ENCODE assay signal across 21 mouse cellular contexts in genomic region chr8:3225731-3226130, GRCm38 (mm10). TPM values are rescaled to one million over a fixed set of nuclear protein-coding genes. Genes with fewer than 3 reads are reported as not detected.
DNase-seq lines count a peak whose midpoint lies in the region; ATAC-seq and TF ChIP-seq lines count a peak whose summit lies in the region.
"Had no signal": no experiment of that assay in that cellular context is flagged by ENCODE, and none has a peak within 500 bp of the region (broad histone marks: within the 10 kb centered on the region; RNA-seq: fewer than 3 reads in every experiment).

No protein-coding gene starts in this region.

- no peaks in the 10 kb centered on the region for H3K36me3 ChIP-seq in kidney, postnatal 0 days (ENCODE audit: insufficient read depth, low read length)
- no peaks in the 10 kb centered on the region for H3K36me3 ChIP-seq in lung, embryonic 16.5 days (ENCODE audit: control insufficient read depth, insufficient read depth, low read length)
- H3K36me3 ChIP-seq in splenic B cell, adult 2 months (ENCODE audit: control insufficient read depth, insufficient read depth, low read length, poor library complexity, severe bottlenecking) = no peaks in the 10 kb centered on the region
- H3K36me3 ChIP-seq: embryonic facial prominence, embryonic 13.5 days; forebrain, embryonic 15.5 days; G1E; heart, embryonic 10.5 days; hindbrain, embryonic 10.5 days; limb, embryonic 10.5 days had no signal

- WGBS in kidney, postnatal 0 days = 69% methylated on average over 1 of the region's 1 CpGs
- 47% methylated on average over 1 of the region's 1 CpGs for WGBS in lung, embryonic 16.5 days

- ATAC-seq in kidney, postnatal 0 days (replicated peaks; ENCODE audit: low FRiP score, low read depth) = no peak
- no peak for ATAC-seq in lung, embryonic 16.5 days (ENCODE audit: low read depth)
- ATAC-seq: forebrain, embryonic 15.5 days; midbrain, embryonic 16.5 days had no signal

- TF ChIP-seq CTCF in kidney, postnatal 0 days (IDR thresholded peaks at IDR 0.05; ENCODE audit: low read depth) = no peak

- H3K9me3 ChIP-seq in kidney, postnatal 0 days (replicated peaks; ENCODE audit: low read length) = no peaks in the 10 kb centered on the region
- no peaks in the 10 kb centered on the region for H3K9me3 ChIP-seq in lung, embryonic 16.5 days (ENCODE audit: control insufficient read depth, low read length)
- H3K9me3 ChIP-seq: embryonic facial prominence, embryonic 13.5 days; forebrain, embryonic 15.5 days; G1E; heart, embryonic 10.5 days; hindbrain, embryonic 10.5 days; limb, embryonic 10.5 days had no signal

- H3K4me3 ChIP-seq in kidney, postnatal 0 days (replicated peaks; ENCODE audit: low read depth, low read length) = no peak overlapping the region
- H3K4me3 ChIP-seq in lung, embryonic 16.5 days (ENCODE audit: low read length) = no peak overlapping the region
- H3K4me3 ChIP-seq: embryonic facial prominence, embryonic 13.5 days; forebrain, embryonic 15.5 days; heart, embryonic 10.5 days; hindbrain, embryonic 10.5 days; limb, embryonic 10.5 days had no signal

- no peaks in the 10 kb centered on the region for H3K27me3 ChIP-seq in kidney, postnatal 0 days (ENCODE audit: insufficient read depth, low read length)
- no peaks in the 10 kb centered on the region for H3K27me3 ChIP-seq in lung, embryonic 16.5 days (ENCODE audit: control insufficient read depth, insufficient read depth, low read depth, low read length)
- no peaks in the 10 kb centered on the region for H3K27me3 ChIP-seq in splenic B cell, adult 2 months (ENCODE audit: control insufficient read depth, insufficient read depth, low read length, poor library complexity, severe bottlenecking)
- H3K27me3 ChIP-seq: embryonic facial prominence, embryonic 13.5 days; forebrain, embryonic 15.5 days had no signal

- DNase-seq in adrenal gland, adult 2 months = peak; percentile 54
- DNase-seq in adrenal gland, adult 18-20 months (ENCODE audit: low spot score in 2 of 2) = no peak
- no peak for DNase-seq in kidney, postnatal 0 days (ENCODE audit: low spot score)
- DNase-seq in kidney, adult 11 months = no peak
- DNase-seq in lung, postnatal 14 days = no peak
- DNase-seq in splenic B cell, adult 2 months (ENCODE audit: low read depth, low spot score) = peak; percentile 30
- no peak for DNase-seq in right cerebral cortex, postnatal 36 days (ENCODE audit: low spot score in 2 of 2)
- DNase-seq: cerebellum, adult 11 months; cerebellum, postnatal 10 days; gastrocnemius, postnatal 36 days; layer of hippocampus, adult 9-11 months; thymus, postnatal 25 days had no signal

- 0 out of 2 replicates have a peak overlapping the region, but pooled peaks have one; percentile 21 for H3K27ac ChIP-seq in kidney, postnatal 0 days
- H3K27ac ChIP-seq in lung, embryonic 16.5 days (ENCODE audit: low read length) = peak overlapping the region; percentile 79
- H3K27ac ChIP-seq: embryonic facial prominence, embryonic 13.5 days; forebrain, embryonic 15.5 days; heart, embryonic 10.5 days; hindbrain, embryonic 10.5 days; limb, embryonic 10.5 days had no signal

- H3K4me2 ChIP-seq in kidney, postnatal 0 days (ENCODE audit: low read length) = no peak overlapping the region
- no peak overlapping the region for H3K4me2 ChIP-seq in lung, embryonic 16.5 days (ENCODE audit: low read depth, low read length)
- H3K4me2 ChIP-seq: embryonic facial prominence, embryonic 13.5 days; forebrain, embryonic 15.5 days; liver, embryonic 11.5 days had no signal

- H3K9ac ChIP-seq in kidney, postnatal 0 days (ENCODE audit: low read depth, low read length) = no peak overlapping the region
- H3K9ac ChIP-seq in lung, embryonic 16.5 days (ENCODE audit: low read length) = no peak overlapping the region
- H3K9ac ChIP-seq: embryonic facial prominence, embryonic 13.5 days; forebrain, embryonic 15.5 days had no signal

- 0 out of 2 replicates have a peak, but pooled peaks cover 9% of the 10 kb centered on the region for H3K4me1 ChIP-seq in kidney, postnatal 0 days (replicated peaks; ENCODE audit: insufficient read depth, low read length)
- peaks cover 22% of the 10 kb centered on the region for H3K4me1 ChIP-seq in lung, embryonic 16.5 days (replicated peaks; ENCODE audit: control insufficient read depth, insufficient read depth, low read length)

RNA-seq across cellular contexts. Expression of gene Insr, which starts 53.7 kb away (rescaled TPM):
- total RNA-seq in adrenal gland, adult 2 months (2021) = 100 to 1,000 TPM; 101 to 153 TPM
- polyA plus RNA-seq in adrenal gland, adult 2 months (2012; rRNA removed) = 31.6 and 44.1 TPM in 2 replicates
- total RNA-seq in adrenal gland, adult 18-20 months (2021) = 100 to 1,000 TPM; 121 to 156 TPM
- 26.5 and 27.2 TPM in 2 replicates for polyA plus RNA-seq in kidney, postnatal 0 days (2015; fragmentation: Nextera tagmentation; extraction: Ambion mirVana)
- 34.1 and 38.7 TPM in 2 replicates for polyA plus RNA-seq in lung, embryonic 16.5 days (2015; fragmentation: Nextera tagmentation; extraction: Ambion mirVana)

Comparison
In these comparisons a context has a peak if more than half of its experiments do, and no peak if none do; other contexts are left out.
1. DNase-seq: peak in adrenal gland, adult 2 months (single experiment) and splenic B cell, adult 2 months (single experiment); none in adrenal gland, adult 18-20 months (0 of 2), kidney, postnatal 0 days (single experiment), kidney, adult 11 months (single experiment), lung, postnatal 14 days (single experiment) and right cerebral cortex, postnatal 36 days (0 of 2).